Mouse (Mus musculus): ENCODE data around the gene Npy. TPM values are rescaled to one million over a fixed set of nuclear protein-coding genes. Genes with fewer than 3 reads are reported as not detected.

Gene Npy
- not detected for total RNA-seq (2021)
- long read RNA-seq, experiment 1: 0 reads
- long read RNA-seq, experiment 2: 0 reads

- intact Hi-C loops (cut with DNase I): no loop called here
- peak in 1 of 2 experiments; percentile 13 for DNase-seq
These were observed at the start of gene Npy for GRCm38 (mm10) chr6:49821961-49822870. Gene Npy, plus strand, starts transcription at chr6:49822710.

- intact Hi-C loops (cut with DNase I): no loop called here
- DNase-seq: no peak
These were observed 47.5 kb upstream of the Npy start for GRCm38 (mm10) chr6:49775006-49775405.

GRCm38 (mm10) chr6:49778109-49778508 is 44.4 kb upstream of the Npy start:
- intact Hi-C loops (cut with DNase I): no loop called here

GRCm38 (mm10) chr6:49778729-49779128 is 43.8 kb upstream of the Npy start:
- intact Hi-C loops (cut with DNase I): no loop called here
- no peak for DNase-seq

More at GRCm38 (mm10) chr6:49778109-49778508, 44.4 kb upstream of the Npy start:
- DNase-seq: no peak

GRCm38 (mm10) chr6:49779606-49780005 is 42.9 kb upstream of the Npy start:
- DNase-seq: no peak
- intact Hi-C loops (cut with DNase I): no loop called here

- intact Hi-C loops (cut with DNase I): no loop called here
- no peak for DNase-seq
These were observed 41.6 kb upstream of the Npy start for GRCm38 (mm10) chr6:49780846-49781400.

- intact Hi-C loops (cut with DNase I): no loop called here
- no peak for DNase-seq
These were observed 40.7 kb upstream of the Npy start for GRCm38 (mm10) chr6:49781852-49782251.

- intact Hi-C loops (cut with DNase I): no loop called here
- no peak for DNase-seq
These were observed 39.8 kb upstream of the Npy start for GRCm38 (mm10) chr6:49782679-49783078.

GRCm38 (mm10) chr6:49792524-49792923 is 30.0 kb upstream of the Npy start:
- intact Hi-C loops (cut with DNase I): no loop called here
- no peak for DNase-seq

GRCm38 (mm10) chr6:49804105-49804504 is 18.4 kb upstream of the Npy start:
- intact Hi-C loops (cut with DNase I): no loop called here
- DNase-seq: no peak

GRCm38 (mm10) chr6:49808076-49808475 is 14.4 kb upstream of the Npy start:
- intact Hi-C loops (cut with DNase I): no loop called here
- DNase-seq: no peak

GRCm38 (mm10) chr6:49817183-49817582 is 5.3 kb upstream of the Npy start:
- DNase-seq: no peak
- intact Hi-C loops (cut with DNase I): no loop called here

GRCm38 (mm10) chr6:49817625-49818024 is 4.9 kb upstream of the Npy start:
- DNase-seq: no peak
- intact Hi-C loops (cut with DNase I): no loop called here

- intact Hi-C loops (cut with DNase I): no loop called here
- DNase-seq: no peak
These were observed 341 bp downstream of the Npy start for GRCm38 (mm10) chr6:49822871-49823230.

GRCm38 (mm10) chr6:49823371-49823770 is 861 bp downstream of the Npy start:
- no peak for DNase-seq
- intact Hi-C loops (cut with DNase I): no loop called here

GRCm38 (mm10) chr6:49823821-49824220 is 1.3 kb downstream of the Npy start:
- no peak for DNase-seq
- intact Hi-C loops (cut with DNase I): no loop called here

GRCm38 (mm10) chr6:49831579-49831978 is 9.1 kb downstream of the Npy start:
- no peak for DNase-seq
- intact Hi-C loops (cut with DNase I): no loop called here

- no peak for DNase-seq
- intact Hi-C loops (cut with DNase I): no loop called here
These were observed 34.3 kb downstream of the Npy start for GRCm38 (mm10) chr6:49856830-49857229.

- no peak for DNase-seq
- intact Hi-C loops (cut with DNase I): no loop called here
These were observed 45.1 kb downstream of the Npy start for GRCm38 (mm10) chr6:49867571-49867970.

- intact Hi-C loops (cut with DNase I): no loop called here
These were observed 48.6 kb downstream of the Npy start for GRCm38 (mm10) chr6:49871071-49871470.

GRCm38 (mm10) chr6:49873556-49873955 is 51.0 kb downstream of the Npy start:
- no peak for DNase-seq
- intact Hi-C loops (cut with DNase I): no loop called here

More at GRCm38 (mm10) chr6:49871071-49871470, 48.6 kb downstream of the Npy start:
- DNase-seq: no peak

- intact Hi-C loops (cut with DNase I): no loop called here
These were observed 52.6 kb downstream of the Npy start for GRCm38 (mm10) chr6:49875160-49875559.

More at GRCm38 (mm10) chr6:49875160-49875559, 52.6 kb downstream of the Npy start:
- DNase-seq: no peak

Measured in gastrocnemius, postnatal 36 days (tissue).